Mouse (Mus musculus) urinary bladder, postnatal 10 days (tissue): ENCODE data around the gene Kifc3.
"Not testable (repeated sequence)": the region's sequence is repeated elsewhere in the genome, so short reads cannot be mapped to it uniquely, and the experiment has no call there.

Experiments used
- DNase-seq: peaks from one replicate; pipeline ENCODE4 v3.0.0; 2022; ENCODE audit warnings: low spot score

Kifc3 gene

GRCm38 (mm10) chr8:95202056-95202570 is 499 bp downstream of the Kifc3 start:
- DNase-seq, result no peak

DNA sequence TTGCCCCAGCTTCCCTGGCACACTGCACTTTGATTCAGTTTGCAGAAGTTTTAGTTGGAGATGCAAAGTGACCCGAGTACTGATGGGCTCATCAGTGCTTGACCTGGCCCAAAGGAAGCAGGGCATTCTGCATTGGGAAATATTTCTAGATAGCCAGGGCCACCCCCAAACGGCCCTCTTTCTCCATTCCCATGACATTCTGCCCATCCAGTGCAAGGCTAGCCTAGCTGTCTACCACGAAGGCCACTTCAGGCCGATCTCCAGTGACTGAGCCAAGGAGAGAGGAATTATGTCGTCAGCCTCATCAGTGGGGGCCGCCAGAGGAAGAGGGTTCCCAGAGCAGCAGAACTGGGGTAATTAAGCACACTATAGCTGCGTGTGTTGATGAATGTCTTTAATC is 1.1 kb downstream of the Kifc3 start:
- DNase-seq, result no peak

DNA sequence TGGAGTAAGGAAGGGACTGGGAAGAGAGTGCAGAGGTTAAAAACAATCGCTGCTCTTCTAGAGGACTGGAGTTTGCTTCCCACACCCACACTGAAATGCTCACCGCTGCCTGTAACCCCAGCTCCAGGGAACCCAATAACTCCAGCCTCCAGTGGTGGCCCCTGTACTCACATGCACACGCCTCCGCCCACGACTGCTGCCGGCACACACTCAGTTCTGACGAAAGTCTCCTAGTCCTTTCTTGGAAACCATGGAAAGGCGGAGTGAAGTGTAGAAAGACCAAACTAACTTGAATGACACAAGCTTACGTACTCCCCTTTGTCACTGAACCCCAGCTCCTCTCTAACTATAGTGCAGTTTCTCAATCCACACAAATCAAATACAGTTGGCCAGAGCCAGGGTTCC is 2.6 kb downstream of the Kifc3 start:
- no peak for DNase-seq

DNA sequence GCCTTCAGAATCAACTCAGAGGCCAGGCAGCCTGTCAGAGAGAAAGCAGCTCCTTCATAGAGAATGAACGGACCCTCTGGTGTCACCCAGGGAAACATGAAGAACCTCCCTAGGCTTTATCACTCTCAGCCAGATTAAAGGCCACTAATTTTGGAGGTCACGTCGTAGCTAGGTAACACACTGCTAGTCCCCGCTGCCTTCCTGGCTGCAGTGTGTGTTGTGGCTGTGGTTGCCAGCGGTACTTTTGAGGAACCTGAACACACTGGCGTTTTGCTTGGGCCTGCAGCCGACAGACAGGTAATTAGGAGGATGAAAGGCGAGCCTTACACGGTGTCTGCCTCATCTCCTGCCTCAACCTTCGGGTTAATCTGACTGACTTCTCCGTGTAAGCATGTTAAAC is 6.9 kb downstream of the Kifc3 start:
- DNase-seq, result no peak

DNA sequence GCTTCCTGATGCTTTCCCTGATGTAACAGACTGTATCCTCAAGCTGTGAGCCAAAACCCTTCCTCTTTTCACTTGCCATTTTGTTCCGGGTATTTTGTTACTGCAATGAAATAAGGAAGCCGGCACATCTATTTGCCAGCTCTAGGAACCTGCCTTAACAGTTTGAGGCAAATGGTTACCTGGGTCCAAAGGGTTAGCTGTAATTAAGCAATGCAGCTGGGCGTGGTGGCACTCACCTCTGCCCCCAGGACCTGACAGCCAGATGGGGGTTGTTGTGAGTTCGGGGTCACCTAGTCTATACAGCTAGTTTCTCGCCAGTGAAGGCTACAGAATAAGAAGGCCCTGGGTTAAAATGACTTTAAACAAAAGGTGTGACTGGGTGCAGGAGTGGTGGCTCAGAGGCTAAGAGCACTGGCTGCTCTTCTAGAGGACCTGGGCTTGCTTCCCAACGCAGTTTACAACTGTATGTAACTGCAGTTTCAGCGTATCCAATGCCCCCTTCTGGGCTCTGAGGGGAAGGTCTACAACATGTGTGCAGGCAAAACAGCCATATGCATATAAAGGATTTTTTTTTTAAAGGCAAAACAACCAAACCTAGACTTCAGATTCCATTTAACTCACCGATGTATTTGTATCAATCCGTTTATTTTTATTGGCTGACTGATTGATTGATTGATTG is 11.0 kb downstream of the Kifc3 start:
- DNase-seq, result no peak

DNA sequence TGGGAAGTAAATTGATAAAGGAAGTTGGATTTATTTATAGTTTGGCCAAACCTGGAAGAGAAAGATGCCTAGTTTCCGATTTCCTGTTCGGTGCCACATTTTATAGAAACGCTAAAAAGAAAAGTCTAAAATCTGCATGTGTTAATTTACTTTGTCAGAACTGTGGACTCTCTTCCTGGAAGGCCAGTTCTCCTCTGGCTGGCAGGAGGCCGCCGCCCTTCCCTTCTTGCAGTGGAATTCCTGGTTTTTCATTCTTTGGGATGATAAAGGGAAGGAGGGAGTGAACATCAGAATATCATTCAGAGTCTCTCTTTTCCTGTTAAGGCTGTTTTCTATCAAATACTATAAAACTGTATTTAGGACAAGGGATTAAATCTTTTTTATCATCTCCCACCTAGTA is 15.0 kb downstream of the Kifc3 start:
- DNase-seq, result no peak

DNA sequence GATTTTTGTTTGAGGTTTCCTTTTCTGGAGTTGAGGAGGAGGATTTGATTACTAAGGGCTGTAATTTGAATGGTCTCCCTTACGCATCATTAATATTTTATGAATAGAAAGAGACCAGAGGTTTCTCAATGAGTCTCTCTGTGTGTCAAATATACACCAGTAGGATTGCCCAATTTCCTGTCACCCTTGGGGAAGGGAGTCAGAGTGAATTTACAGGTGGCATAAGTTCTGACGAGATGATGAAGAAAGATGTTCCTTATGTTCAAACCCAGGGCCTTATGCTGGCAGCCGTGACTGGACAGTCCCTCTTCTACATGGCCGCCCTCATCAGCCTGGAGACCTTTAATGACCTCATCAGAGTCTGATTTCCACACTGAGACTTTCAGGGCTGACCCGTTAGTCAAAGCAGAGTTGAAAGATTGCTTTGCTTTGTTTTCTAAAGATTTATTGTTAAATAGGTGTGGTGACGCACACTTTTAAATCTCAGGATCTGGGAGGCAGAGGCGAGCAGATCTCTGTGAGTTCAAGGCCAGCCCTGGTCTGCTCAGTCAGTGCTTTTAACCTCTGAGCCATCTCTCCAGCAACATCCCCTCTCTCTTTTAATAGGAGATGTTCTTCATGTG is 16.6 kb downstream of the Kifc3 start:
- DNase-seq, result no peak

GRCm38 (mm10) chr8:95185104-95185503 is 17.5 kb downstream of the Kifc3 start:
- DNase-seq, result no peak

DNA sequence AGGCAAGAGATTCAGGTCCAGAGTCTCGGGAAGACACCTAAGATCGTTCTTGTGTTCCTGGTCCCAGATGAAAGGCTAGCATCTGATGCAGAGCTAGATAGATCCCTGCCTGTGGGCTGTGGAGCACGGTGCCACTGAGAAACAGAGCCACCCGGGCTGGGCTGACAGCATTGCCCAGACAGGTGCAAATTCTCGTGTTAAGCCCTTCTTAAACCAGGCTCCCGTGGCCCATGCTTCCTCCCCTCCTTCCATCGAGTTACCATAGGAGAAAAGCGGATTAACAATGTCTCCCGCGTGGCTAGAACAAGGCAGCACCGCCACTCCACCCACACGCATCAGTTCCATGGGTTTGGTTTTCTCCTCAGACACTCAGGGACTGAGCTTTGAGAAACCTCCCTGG is 18.4 kb downstream of the Kifc3 start:
- DNase-seq, result no peak

DNA sequence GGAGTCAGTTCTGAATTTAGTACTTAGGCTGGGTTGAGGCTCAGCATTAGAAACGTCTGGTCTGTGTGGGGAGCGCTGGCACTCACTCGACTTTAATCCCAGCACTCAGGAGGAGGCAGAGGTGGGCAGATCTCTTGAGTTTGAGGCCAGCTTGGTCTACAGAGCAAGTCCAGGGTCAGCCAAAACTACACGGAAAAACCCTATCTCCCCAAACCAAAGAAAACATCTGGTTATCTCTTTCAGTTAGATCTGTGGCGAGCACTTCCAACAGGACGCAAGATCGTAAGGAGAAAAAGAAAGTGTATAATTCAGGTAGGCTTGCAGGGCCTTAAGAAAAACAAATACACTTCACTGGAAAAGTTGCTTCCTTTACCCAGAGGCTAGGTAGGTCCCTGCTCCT is 20.8 kb downstream of the Kifc3 start:
- no peak for DNase-seq

DNA sequence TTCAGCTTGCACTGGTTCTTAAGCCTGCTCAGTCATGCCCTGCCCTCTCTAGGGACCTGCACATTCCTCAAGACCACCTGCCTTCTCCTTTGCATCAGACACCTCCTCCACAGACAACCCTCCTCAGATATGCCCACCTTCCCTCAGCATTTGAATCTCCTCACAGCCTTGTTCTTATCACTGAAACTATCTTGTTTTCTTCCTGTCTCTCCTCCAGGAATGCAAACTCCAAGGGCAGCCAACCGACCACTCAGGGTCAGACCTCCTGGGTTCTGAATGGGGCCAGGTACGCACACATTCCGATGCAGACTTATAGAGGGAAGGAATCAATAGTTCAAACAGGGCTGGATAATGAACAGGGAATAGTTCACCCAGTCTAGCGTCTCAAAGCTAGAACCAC is 24.4 kb downstream of the Kifc3 start:
- DNase-seq, result no peak

DNA sequence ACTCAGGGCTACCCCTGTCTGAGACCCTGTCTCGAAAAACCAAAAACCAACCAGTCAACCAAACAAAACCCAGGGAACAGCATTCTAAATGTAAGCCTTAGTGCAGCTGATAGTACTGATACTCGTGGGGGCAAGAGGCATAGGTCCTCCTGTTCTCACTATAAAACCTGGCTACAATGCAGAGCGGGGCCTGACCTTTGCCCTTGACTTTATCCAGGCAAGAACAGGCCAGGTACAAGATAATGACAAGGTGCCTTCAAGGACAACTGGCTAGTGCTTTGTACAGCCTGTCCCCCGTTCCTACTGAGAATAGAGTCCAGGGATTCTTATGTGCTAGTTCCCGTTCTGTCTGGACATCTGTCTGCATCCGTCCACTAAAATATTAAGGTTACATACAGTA is 25.6 kb downstream of the Kifc3 start:
- DNase-seq, result no peak

GRCm38 (mm10) chr8:95175808-95176207 is 26.8 kb downstream of the Kifc3 start:
- DNase-seq, result no peak

- no peak for DNase-seq
Measured at GRCm38 (mm10) chr8:95175306-95175705, 27.3 kb downstream of the Kifc3 start.

DNA sequence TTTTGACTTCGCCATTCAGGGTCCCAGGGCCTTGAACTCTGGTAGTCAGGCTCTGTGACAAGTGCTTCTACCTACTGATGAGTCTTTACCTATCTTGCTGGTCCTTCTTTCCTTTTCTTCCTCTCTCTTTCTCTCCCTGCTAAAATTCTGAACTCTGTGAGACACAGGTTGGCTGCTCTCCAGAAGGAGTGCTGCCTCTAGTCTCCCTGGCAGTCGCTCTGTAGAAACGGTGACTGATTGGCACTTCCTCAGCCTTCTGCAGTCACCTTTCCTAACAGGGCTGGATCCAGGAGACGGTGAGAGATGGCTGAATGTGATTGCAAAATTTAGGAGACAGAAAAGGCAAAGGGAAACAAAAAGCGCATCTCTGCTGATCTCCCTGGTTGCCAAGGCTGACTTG is 30.2 kb downstream of the Kifc3 start:
- no peak for DNase-seq

- DNase-seq, result no peak
Measured at GRCm38 (mm10) chr8:95167726-95168125, 34.9 kb downstream of the Kifc3 start.

- DNase-seq, result no peak
Measured at GRCm38 (mm10) chr8:95166400-95166799, 36.2 kb downstream of the Kifc3 start.

- no peak for DNase-seq
Measured at GRCm38 (mm10) chr8:95165923-95166322, 36.7 kb downstream of the Kifc3 start.

GRCm38 (mm10) chr8:95164469-95164868 is 38.1 kb downstream of the Kifc3 start:
- no peak for DNase-seq

GRCm38 (mm10) chr8:95163969-95164368 is 38.6 kb downstream of the Kifc3 start:
- DNase-seq, result not testable (repeated sequence)

DNA sequence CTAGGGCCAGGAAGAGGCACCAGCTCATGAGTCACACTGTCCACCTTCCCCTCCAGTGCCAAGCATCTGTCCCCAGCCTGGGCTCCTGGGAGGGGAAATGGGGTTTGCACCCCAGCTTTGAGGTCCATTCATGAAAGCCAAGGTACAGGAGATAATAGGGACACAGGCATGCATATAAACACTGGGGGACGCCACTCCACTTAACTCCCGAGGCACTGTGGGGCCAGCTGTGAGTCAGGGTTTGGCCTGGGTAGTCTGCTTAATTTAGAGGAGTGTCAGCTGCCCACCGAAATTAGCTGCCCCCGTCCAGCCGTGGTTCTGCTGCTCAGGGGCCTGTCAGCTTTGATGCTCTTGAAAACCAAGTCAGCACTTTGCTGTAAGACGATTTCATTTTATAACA is 39.8 kb downstream of the Kifc3 start:
- no peak for DNase-seq

DNA sequence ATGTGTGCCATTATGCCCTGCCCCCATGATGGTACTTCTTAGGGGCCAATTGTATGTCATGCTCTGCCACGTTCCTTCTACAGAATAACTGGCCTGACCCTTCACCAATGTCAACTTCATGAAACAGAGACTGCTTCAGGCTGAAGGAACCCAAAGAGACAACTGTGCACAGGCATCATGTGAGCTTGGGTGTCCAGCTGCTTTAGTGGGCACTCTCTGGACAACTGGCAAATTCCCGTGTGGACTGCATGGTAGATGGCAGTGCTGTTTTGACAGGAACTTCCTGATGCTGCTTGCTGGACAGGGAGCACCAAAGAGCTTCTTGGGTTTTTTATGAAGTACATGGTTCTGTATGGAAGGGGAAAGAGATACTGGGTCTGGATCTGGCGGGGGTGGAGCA is 43.3 kb downstream of the Kifc3 start:
- DNase-seq, result no peak

DNA sequence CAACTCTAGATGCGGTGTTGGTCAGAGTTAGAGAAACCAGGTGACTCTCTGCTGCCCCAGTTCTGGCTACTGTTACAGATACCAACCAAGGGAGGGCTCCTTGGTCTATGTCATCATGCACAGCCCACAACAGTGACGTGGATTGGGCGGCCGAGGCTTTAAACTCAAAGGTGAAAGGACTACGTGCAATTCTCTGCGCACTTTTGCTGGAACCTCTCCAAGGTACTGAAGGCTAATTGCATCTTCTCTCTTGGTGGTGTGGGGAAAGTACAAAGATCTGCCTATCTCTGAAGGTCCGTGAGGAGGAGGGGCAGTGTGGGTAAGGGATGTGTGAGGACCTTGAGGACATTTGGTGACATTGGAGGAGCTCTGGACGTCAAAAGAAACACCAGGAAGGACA is 44.0 kb downstream of the Kifc3 start:
- DNase-seq, result no peak

DNA sequence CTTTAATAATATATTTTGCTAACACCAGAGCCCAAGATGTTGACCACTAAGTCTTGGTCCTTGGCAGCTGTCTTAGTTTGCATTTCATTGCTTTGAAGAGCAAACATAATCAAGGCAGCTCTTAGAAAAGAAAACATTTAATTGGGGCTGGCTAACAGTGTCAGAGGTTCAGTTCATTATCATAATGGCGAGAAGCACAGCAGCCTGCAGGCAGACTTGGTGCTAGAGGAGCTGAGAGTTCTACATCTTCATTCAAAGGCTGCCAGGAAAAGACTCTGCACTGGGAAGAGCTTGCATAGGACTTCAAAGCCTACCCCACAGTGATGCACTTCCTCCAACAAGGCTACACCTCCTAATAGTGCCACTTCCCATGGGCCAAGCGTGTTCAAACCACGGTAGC is 45.5 kb downstream of the Kifc3 start:
- DNase-seq, result no peak
